Mouse (Mus musculus): ENCODE measurements around the gene Endog. TPM values are rescaled to one million over a fixed set of nuclear protein-coding genes. Genes with fewer than 3 reads are reported as not detected.
"Not testable (repeated sequence)": the region's sequence is repeated elsewhere in the genome, so short reads cannot be mapped to it uniquely, and the experiment has no call there.

Endog gene
- polyA plus RNA-seq, 1 experiment from 2014 or later = 18.5 TPM

DNA sequence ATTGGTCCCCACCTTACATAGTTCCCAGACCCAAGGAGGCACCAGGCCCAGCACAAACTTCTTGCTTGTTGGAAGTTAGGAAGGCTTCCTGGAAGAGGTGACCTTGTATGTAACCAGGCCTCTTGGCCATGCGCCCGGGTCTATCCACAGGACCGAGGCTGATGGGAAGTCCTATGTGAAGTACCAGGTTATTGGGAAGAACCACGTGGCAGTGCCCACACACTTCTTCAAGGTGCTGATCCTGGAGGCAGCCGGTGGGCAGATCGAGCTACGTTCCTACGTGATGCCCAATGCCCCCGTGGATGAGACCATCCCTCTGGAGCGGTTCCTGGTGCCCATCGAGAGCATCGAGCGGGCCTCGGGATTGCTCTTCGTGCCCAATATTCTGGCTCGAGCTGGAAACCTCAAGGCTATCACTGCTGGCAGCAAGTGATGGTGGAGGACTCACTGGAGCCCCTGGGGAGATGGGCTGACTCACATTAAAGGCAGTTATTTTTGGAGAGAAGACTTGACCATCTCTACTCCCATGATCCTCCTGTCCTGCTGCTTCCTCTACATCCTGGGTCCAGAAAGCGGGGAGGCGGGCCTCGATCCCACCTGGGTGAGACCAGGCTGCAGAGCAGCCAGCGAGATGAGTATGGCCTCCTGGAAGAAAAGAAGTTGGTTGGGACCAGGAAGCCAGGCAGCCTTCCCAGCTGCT lies 2.4 kb downstream of the Endog start:
- no peak overlapping the region for H3K4me3 ChIP-seq
- no peak overlapping the region for H3K27ac ChIP-seq
- H3K9me3 ChIP-seq = no peaks in the 10 kb centered on the region
- peaks cover 43% of the 10 kb centered on the region for H3K36me3 ChIP-seq
- no peak overlapping the region for H3K4me2 ChIP-seq (replicated peaks)
- ATAC-seq (ENCODE audit: insufficient number of reproducible peaks, insufficient read depth, low FRiP score, low TSS enrichment) = no peak
- WGBS = 96% methylated on average over 20 of the region's 20 CpGs
- no peaks in the 10 kb centered on the region for H3K27me3 ChIP-seq
- no peak overlapping the region for H3K9ac ChIP-seq
- H3K4me1 ChIP-seq = peaks cover 17% of the 10 kb centered on the region

DNA sequence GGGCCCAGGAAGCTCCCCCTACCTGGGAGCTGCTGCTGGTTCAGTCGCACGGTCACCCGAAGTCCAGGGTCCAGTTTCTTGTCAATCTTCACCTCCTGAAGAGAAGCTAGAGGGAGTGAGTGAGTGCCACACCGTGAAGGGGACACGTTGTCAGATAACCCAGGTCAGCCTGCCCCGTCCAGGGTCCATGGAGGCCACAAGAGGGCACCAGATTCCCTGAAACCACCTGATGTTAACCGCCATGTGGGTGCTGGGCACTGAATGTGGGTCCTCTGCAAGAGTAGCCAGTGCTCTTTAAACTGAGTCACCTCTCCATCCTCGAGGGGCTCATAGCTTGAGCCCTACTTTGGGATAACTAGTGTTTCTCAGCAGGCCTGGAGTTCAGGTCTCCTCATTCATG lies 4.6 kb downstream of the Endog start:
- H3K4me1 ChIP-seq = peaks cover 17% of the 10 kb centered on the region
- 84% methylated on average over 8 of the region's 8 CpGs for WGBS
- H3K9me3 ChIP-seq = no peaks in the 10 kb centered on the region
- no peak overlapping the region for H3K4me2 ChIP-seq (replicated peaks)
- H3K36me3 ChIP-seq = peaks cover 43% of the 10 kb centered on the region
- H3K27me3 ChIP-seq = no peaks in the 10 kb centered on the region
- no peak for ATAC-seq (ENCODE audit: insufficient number of reproducible peaks, insufficient read depth, low FRiP score, low TSS enrichment)
- H3K27ac ChIP-seq = no peak overlapping the region
- H3K9ac ChIP-seq = no peak overlapping the region
- H3K4me3 ChIP-seq = no peak overlapping the region

DNA sequence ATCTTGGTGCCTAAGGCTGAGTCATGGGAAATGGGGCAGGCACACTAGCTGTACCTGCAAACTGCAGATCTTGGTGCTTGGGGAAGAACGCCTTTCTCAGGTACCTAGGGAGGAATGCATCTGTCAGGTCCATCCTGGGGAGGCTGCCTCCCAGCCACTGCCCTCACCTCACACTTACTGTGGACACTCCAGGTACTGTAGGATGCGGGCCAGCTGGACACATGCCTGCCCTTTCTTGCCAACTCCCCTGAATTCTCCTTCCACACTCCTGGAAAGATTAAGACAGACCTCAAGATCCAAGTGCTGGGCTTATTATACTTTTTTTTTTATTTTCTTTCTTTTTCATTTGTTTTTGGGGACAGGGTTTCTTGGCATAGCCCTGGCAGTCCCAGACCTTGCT lies 5.3 kb downstream of the Endog start:
- 98% methylated on average over 2 of the region's 2 CpGs for WGBS
- no peaks in the 10 kb centered on the region for H3K9me3 ChIP-seq
- H3K4me3 ChIP-seq = no peak overlapping the region
- H3K9ac ChIP-seq = no peak overlapping the region
- no peaks in the 10 kb centered on the region for H3K27me3 ChIP-seq
- peaks cover 17% of the 10 kb centered on the region for H3K4me1 ChIP-seq
- H3K36me3 ChIP-seq = peaks cover 43% of the 10 kb centered on the region
- no peak overlapping the region for H3K4me2 ChIP-seq (replicated peaks)
- no peak overlapping the region for H3K27ac ChIP-seq
- ATAC-seq (ENCODE audit: insufficient number of reproducible peaks, insufficient read depth, low FRiP score, low TSS enrichment) = no peak

DNA sequence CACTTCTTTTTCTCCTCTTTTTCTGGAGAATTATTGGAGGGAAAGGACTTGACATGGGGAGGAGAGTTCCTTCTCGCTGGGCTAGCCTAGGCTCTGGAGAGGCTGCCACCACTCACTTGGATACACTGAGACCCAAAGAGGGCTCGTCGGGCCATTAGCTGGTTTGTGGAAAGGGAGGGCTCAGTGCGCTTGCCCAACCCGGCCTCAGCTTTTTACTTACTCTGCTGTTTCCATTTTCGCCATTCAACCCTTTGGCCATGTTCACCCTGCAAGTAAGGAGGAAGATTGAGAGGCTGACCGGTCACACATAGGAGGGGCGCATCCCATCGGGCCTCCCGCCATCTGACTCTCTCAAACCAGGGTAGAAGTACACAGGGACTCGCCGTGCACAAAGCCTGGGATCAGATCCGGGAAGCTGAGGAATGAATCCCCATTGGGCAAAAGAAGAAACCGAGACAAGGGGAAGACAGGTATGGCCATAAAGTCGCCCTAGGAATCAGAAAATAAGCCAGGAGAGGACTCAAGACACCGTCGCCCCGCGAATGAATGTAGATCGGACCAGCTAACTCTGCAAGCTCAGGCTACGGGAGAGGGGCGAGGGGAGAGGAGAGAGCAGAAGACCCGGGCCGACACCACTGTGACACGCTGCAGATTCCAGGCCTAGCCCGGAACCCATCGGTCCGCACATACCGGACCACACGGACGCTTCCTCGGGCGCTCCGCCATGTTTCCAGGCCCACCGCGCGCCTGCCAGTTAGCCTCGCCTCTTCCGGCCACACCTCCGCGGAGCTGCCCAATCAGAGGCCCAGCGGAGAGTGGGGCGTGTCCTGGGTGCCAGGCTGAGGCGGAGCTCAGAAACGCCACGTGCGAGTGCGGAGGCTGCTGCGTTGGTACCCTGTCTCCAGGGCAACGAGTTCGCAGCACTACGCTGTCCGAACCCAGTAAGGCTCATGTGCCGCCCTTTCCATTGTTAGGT lies 6.7 kb downstream of the Endog start, which contains the start of gene Spout1:
Spout1 (minus strand) TSS at position 760 of the 976 bp plus-strand sequence.
- Histone ChIP-seq H3K4me1 (peaks cover 10% of the 10 kb centered on the region), H3K9ac (peak within 1 kb of the TSS; percentile 72), H3K4me3 (peak within 1 kb of the TSS; percentile 59), H3K27me3 (no peaks in the 10 kb centered on the region), H3K9me3 (no peaks in the 10 kb centered on the region), H3K27ac (no peak within 1 kb of the TSS), H3K36me3 (peaks cover 37% of the 10 kb centered on the region), H3K4me2 (replicated peaks) (peak within 1 kb of the TSS; percentile 75)
- ATAC-seq (ENCODE audit: insufficient number of reproducible peaks, insufficient read depth, low FRiP score, low TSS enrichment) = peak; percentile 93
- 3% methylated on average over 54 of the region's 54 CpGs for WGBS

DNA sequence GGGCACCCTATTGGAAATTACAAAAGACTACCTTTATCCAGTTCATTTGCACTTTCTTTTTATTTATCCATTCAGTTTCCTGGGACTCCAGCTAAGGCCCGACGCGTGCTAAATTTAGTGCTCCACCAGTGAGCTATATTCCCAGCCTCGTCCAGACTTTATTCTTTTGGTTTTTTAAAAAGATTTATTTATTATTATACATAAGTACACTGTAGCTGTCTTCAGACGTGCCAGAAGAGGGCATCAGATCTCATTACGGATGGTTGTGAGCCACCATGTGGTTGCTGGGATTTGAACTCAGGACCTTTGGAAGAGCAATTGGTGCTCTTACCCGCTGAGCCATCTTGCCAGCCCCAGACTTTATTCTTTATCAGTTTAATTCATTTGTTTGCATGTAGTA lies 7.4 kb downstream of the Endog start:
- H3K9me3 ChIP-seq; H3K27ac ChIP-seq; ATAC-seq (ENCODE audit: insufficient number of reproducible peaks, insufficient read depth, low FRiP score, low TSS enrichment); H3K9ac ChIP-seq; H3K4me1 ChIP-seq; H3K27me3 ChIP-seq: not testable (repeated sequence)
- Histone ChIP-seq H3K4me2 (replicated peaks) (peak overlapping the region; percentile 75), H3K4me3 (peak overlapping the region; percentile 59), H3K36me3 (peaks cover 29% of the 10 kb centered on the region)
- WGBS = 57% methylated on average over 7 of the region's 7 CpGs

DNA sequence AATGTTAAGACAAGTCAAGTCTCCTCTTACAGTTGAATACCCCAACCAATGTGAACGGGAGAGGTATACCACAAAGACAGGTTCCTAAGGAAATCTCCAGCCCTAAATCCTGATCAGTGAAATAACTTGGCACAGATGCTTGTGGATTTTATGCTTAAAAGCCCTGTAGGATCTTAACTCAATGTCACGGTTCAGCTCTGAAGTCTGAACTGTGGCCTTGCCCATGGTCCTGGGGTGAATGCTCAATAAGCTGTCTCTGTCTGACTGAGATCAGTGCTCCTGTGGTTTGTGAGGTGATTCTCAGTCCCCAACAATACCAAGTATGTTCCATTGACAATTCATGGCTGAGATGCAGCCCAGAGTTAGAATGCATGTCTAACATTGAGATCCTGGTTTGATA lies 11.1 kb downstream of the Endog start:
- Histone ChIP-seq H3K9me3 (0 out of 2 replicates have a peak, but pooled peaks cover 3% of the 10 kb centered on the region), H3K4me2 (replicated peaks) (no peak overlapping the region), H3K27me3 (no peaks in the 10 kb centered on the region), H3K4me3 (no peak overlapping the region), H3K36me3 (peaks cover 10% of the 10 kb centered on the region; the same call in 1 of the 2 replicates), H3K9ac (no peak overlapping the region), H3K4me1 (peaks cover 4% of the 10 kb centered on the region), H3K27ac (no peak overlapping the region)
- WGBS = 81% methylated on average over 2 of the region's 2 CpGs
- no peak for ATAC-seq (ENCODE audit: insufficient number of reproducible peaks, insufficient read depth, low FRiP score, low TSS enrichment)

DNA sequence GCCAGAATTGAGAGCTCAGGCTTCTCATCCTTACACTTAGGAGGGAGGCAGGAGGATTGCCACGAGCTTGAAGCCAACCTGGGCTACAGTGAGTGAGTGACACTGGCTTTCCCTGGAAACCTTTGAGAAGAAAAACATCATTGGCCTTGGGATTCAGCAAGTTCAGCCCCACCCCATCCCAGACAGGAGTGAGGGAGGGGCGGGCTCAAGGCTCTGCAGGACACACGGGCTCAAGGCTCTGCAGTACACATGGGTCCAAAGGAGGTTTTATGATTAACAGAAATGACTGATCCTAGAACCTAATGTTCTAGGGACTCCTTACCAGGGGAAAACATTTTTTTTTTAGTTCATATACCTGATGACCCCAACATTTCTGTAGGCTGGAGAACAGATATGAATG lies 12.4 kb downstream of the Endog start:
- H3K4me1 ChIP-seq = no peaks in the 10 kb centered on the region
- no peak for ATAC-seq (ENCODE audit: insufficient number of reproducible peaks, insufficient read depth, low FRiP score, low TSS enrichment)
- H3K4me3 ChIP-seq = no peak overlapping the region
- H3K27ac ChIP-seq = no peak overlapping the region
- 0 out of 2 replicates have a peak, but pooled peaks cover 3% of the 10 kb centered on the region for H3K9me3 ChIP-seq
- 71% methylated on average over 3 of the region's 3 CpGs for WGBS
- no peaks in the 10 kb centered on the region for H3K27me3 ChIP-seq
- H3K9ac ChIP-seq = no peak overlapping the region
- H3K36me3 ChIP-seq = peaks cover 10% of the 10 kb centered on the region; the same call in 1 of the 2 replicates
- H3K4me2 ChIP-seq (replicated peaks) = no peak overlapping the region

DNA sequence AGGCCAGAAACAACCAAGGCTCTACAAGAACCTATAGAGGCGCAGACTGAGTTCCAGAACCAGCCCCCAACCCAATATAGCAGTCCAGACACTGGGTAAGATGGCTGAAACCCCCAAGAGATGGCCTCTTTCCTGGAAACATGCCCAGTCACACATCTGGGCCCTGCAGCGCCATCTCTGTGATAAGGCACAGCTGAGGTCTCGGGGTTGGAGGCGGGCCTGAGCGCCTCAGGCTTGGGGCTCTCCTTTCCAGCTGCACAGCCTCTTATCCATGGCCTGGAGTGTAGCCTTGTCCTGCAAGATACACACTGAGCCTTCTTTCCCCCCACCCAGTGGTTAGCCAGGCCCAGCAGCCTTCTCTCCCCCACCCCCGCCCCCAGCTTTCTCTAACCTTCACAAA lies 14.0 kb downstream of the Endog start:
- H3K27ac ChIP-seq = no peak overlapping the region
- WGBS = 92% methylated on average over 6 of the region's 6 CpGs

DNA sequence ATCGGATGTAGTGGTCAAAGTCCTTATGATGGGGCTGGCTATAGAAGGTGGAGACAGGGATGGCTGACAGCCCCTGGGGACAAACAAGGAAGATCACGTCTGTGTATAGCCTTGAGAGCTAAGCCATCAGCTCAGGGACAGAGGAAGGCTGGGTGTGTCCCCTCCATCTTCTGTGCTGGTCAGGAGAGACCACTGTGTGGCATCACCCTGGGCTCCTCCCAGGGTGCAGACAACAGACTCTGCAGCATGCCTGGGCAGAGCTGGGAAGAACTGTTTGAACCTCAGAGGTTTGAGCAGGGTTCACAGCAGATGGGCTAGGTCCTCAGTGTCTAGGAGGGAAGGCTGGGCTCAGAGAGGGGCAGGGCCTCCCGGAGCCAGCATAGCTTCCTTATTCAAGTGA lies 14.4 kb downstream of the Endog start:
- Histone ChIP-seq H3K9ac (no peak overlapping the region), H3K4me3 (no peak overlapping the region), H3K36me3 (peaks cover 10% of the 10 kb centered on the region; the same call in 1 of the 2 replicates), H3K4me2 (replicated peaks) (no peak overlapping the region), H3K9me3 (0 out of 2 replicates have a peak, but pooled peaks cover 3% of the 10 kb centered on the region), H3K27me3 (no peaks in the 10 kb centered on the region), H3K4me1 (no peaks in the 10 kb centered on the region), H3K27ac (no peak overlapping the region)
- 86% methylated on average over 3 of the region's 3 CpGs for WGBS
- no peak for ATAC-seq (ENCODE audit: insufficient number of reproducible peaks, insufficient read depth, low FRiP score, low TSS enrichment)

More for the DNA sequence above, 14.0 kb downstream of the Endog start:
- Histone ChIP-seq H3K4me1 (no peaks in the 10 kb centered on the region), H3K9me3 (0 out of 2 replicates have a peak, but pooled peaks cover 3% of the 10 kb centered on the region), H3K9ac (no peak overlapping the region), H3K4me2 (replicated peaks) (no peak overlapping the region), H3K4me3 (no peak overlapping the region), H3K27me3 (no peaks in the 10 kb centered on the region), H3K36me3 (peaks cover 10% of the 10 kb centered on the region; the same call in 1 of the 2 replicates)
- ATAC-seq (ENCODE audit: insufficient number of reproducible peaks, insufficient read depth, low FRiP score, low TSS enrichment) = no peak

DNA sequence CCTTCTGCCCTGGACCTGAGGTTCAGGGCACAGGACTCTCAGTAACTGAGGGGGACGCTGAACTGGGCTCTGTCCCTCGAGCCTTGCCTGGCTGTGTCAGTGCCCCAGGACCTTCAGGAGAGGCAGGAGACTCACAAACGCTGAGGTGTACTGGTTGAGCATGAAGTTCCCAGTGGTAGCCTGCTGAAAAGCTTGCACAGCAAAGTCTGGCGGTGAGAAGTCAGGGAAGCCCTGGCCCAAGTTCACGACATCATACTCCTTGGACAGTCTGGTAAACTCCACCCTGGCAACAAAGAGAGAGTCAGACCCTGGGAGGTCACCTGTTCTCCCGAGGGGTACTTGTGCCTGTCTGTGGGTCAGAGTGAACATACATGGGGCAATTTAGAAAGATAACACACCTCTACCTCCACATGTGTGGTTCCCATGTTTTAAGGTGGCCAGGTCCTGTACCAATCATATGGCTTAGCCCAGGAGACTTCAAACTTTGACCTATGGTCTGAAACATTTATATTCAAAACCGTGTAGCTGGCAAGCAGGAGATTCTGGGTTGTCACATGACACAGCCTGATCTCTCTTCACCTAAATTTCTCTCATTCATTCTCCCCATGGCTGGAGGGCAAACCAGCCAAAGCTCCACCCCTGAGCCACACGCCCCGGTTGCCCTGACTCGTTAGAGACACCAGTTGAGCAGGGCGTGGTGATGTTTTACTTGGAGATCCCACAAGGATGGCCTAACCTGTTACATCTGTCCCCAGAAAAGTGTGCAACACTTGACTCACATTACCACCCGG lies 20.7 kb downstream of the Endog start:
- no peak for ATAC-seq (ENCODE audit: insufficient number of reproducible peaks, insufficient read depth, low FRiP score, low TSS enrichment)
- Histone ChIP-seq H3K4me1 (no peaks in the 10 kb centered on the region), H3K9me3 (no peaks in the 10 kb centered on the region), H3K27me3 (no peaks in the 10 kb centered on the region), H3K4me3 (no peak overlapping the region), H3K9ac (no peak overlapping the region), H3K36me3 (no peaks in the 10 kb centered on the region), H3K27ac (no peak overlapping the region), H3K4me2 (replicated peaks) (no peak overlapping the region)
- WGBS = 85% methylated on average over 12 of the region's 12 CpGs

DNA sequence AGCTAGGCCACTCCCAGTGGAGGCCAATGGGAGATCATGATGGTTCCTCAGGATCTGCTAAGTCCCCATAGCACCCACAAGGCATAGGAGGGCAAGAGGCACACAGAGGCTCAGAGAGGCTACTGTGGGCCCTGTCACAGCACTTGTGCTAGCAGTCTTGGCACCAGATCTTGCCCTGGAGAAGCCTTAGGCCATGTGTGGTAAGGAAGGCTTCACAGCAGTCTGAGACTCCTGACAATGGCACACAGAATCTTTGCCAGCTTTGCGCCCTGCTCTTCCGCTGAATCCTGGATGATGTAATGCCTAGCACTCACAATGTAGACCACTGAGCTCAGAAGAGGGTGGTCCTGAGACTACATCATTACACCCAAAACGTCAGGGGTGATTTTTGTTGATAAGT lies 23.4 kb downstream of the Endog start:
- Histone ChIP-seq H3K27ac (no peak overlapping the region), H3K4me3 (no peak overlapping the region), H3K4me2 (replicated peaks) (no peak overlapping the region), H3K27me3 (no peaks in the 10 kb centered on the region), H3K4me1 (no peaks in the 10 kb centered on the region), H3K9ac (no peak overlapping the region), H3K9me3 (no peaks in the 10 kb centered on the region), H3K36me3 (no peaks in the 10 kb centered on the region)
- no peak for ATAC-seq (ENCODE audit: insufficient number of reproducible peaks, insufficient read depth, low FRiP score, low TSS enrichment)
- 86% methylated on average over 3 of the region's 3 CpGs for WGBS
